Mouse (Mus musculus) lung, postnatal 0 days (tissue): ENCODE measurements around the gene Vps8.

Experiments
- CTCF ChIP-seq: IDR thresholded peaks from 2 replicates; pipeline ENCODE4 v1.5.1; 2016; ENCODE audit warnings: antibody characterized with exemption, mild to moderate bottlenecking
- EP300 ChIP-seq: IDR thresholded peaks from 2 replicates; pipeline ENCODE4 v1.6.1; 2016; ENCODE audit warnings: antibody characterized with exemption, mild to moderate bottlenecking, control low read depth

DNA sequence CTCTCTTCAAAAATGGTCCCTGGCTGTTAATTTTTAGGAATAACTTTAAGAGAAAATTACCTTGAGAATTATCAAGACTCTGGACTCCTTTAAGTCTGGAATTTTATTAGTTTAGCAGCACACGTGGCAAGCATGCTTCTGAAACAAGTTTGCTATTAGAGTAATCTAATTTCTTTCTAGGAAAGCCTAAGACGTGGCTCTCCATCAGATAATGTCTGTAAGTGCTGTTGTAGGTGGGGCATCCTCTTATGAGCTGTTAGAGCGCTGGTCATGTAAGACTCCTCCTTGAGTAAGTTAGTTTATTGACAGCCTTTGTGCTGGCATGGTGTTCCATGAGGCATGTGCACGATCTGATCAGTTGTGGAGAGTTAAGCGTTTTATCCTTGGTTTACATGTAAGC, 5.2 kb downstream of the Vps8 start:
- TF ChIP-seq CTCF (no peak), EP300 (no peak)
